Mouse (Mus musculus) ES-E14 (cell line): Measurements from ENCODE around the gene Nkx2-5. TPM values are rescaled to one million over a fixed set of nuclear protein-coding genes. Genes with fewer than 3 reads are reported as not detected.

Experiments
- DNase-seq: peaks from one replicate; pipeline ENCODE4 v3.0.0-alpha.2; 2013; ENCODE audit warnings: low read depth, low spot score
- H3K27ac ChIP-seq: 2 replicates; pipeline ENCODE4 v1.5.1; 2012; ENCODE audit warnings: low read depth, mild to moderate bottlenecking, low read length, moderate library complexity, mixed read lengths; ENCODE audit not compliant: poor library complexity, insufficient read depth, severe bottlenecking
- H3K36me3 ChIP-seq: 2 replicates; pipeline ENCODE4 v1.6.1; 2012; ENCODE audit warnings: mild to moderate bottlenecking, low read length, moderate library complexity, mixed read lengths; ENCODE audit not compliant: control insufficient read depth, poor library complexity, insufficient read depth, severe bottlenecking
- H3K4me1 ChIP-seq, 2 experiments: fragments of 150-350 bp in 1 of 2; sonication (generic) in 1 of 2; 2 replicates each; pipeline ENCODE4 v1.6.1; 2012; ENCODE audit warnings: low read length in 2 of 2, mild to moderate bottlenecking in 1 of 2, mixed read lengths in 1 of 2; ENCODE audit not compliant: control insufficient read depth in 2 of 2, insufficient read depth in 2 of 2, poor library complexity in 1 of 2
- H3K4me3 ChIP-seq, 2 experiments: fragments of 150-350 bp in 1 of 2; sonication (generic) in 1 of 2; 2 replicates each; pipeline ENCODE4 v1.5.1; 2012; ENCODE audit warnings: low read length in 2 of 2, low read depth in 1 of 2, mild to moderate bottlenecking in 1 of 2, mixed read lengths in 1 of 2; ENCODE audit not compliant: insufficient read depth in 1 of 2, poor library complexity in 1 of 2, severe bottlenecking in 1 of 2
- H3K9ac ChIP-seq: 2 replicates; pipeline ENCODE4 v1.6.1; 2012; ENCODE audit warnings: low read depth, mild to moderate bottlenecking, low read length, mixed read lengths; ENCODE audit not compliant: poor library complexity, insufficient read depth, severe bottlenecking
- H3K9me3 ChIP-seq: fragments of 150-350 bp; sonication (generic); 2 replicates; pipeline ENCODE4 v1.6.1; 2012; ENCODE audit warnings: low read depth, mild to moderate bottlenecking, low read length; ENCODE audit not compliant: control insufficient read depth, insufficient read depth
- CHD2 ChIP-seq: IDR thresholded peaks from 2 replicates; pipeline ENCODE4 v1.6.1; 2014; ENCODE audit warnings: mild to moderate bottlenecking, low read depth, low read length, inconsistent platforms
- HCFC1 ChIP-seq: IDR thresholded peaks from 2 replicates; pipeline ENCODE4 v1.6.1; 2012; ENCODE audit warnings: low read length, inconsistent platforms, borderline replicate concordance; ENCODE audit not compliant: insufficient read depth
- MAFK ChIP-seq: IDR thresholded peaks from 2 replicates; pipeline ENCODE4 v1.6.1; 2014; ENCODE audit warnings: mild to moderate bottlenecking, low read depth, low read length, inconsistent platforms; ENCODE audit not compliant: insufficient read depth
- ZC3H11A ChIP-seq: IDR thresholded peaks from 2 replicates; pipeline ENCODE4 v1.6.1; 2012; ENCODE audit warnings: low read depth, mild to moderate bottlenecking, inconsistent platforms, low read length, borderline replicate concordance
- ZNF384 ChIP-seq: IDR thresholded peaks from 2 replicates; pipeline ENCODE4 v1.6.1; 2012; ENCODE audit warnings: low read depth, low read length, inconsistent platforms
- in situ Hi-C, 2 experiments: fragments of 600-800 bp; cut with MboI; formaldehyde crosslinking; loops; one replicate each; pipeline ENCODE4 v1.15.1; 2025; ENCODE audit warnings: low sequenced_read_pairs in 2 of 2, inconsistent platforms in 1 of 2; ENCODE audit not compliant: unreplicated experiment in 2 of 2
- total RNA-seq: library from RNA; depleted of rRNA; stranded (reverse); fragments of 300-350 nt; gene quantifications from 2 replicates; pipeline ENCODE4 v1.2.3, GENCODE M21; 2012

Nkx2-5 gene
- total RNA-seq, 1 experiment = 3.0 TPM

DNA sequence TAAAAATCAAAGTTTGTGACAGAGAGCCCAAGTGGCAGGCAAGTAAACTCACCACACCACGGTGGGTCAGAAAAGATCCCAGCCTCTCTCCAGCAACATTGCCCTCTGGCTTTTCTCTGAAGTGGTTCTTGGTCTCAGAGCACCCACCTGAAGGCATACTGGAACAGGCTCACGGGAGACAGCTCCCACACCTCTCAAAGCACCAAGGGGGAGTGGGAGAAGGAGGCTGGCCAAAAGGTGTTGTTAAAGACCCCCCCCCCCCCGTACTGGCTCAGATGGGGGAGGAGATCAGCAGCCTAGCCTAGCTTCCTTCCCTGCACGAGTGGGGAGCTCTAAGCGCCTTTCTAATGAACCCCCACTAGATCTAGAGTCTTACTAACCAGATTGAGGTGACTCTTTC, 3.0 kb upstream of the Nkx2-5 start:
- no peaks in the 10 kb centered on the region for H3K9me3 ChIP-seq
- DNase-seq = no peak
- H3K9ac ChIP-seq = no peak overlapping the region
- no peak overlapping the region for H3K27ac ChIP-seq
- no peak for TF ChIP-seq ZNF384
- no peak for TF ChIP-seq CHD2
- TF ChIP-seq ZC3H11A = no peak
- no peak for TF ChIP-seq HCFC1
- TF ChIP-seq MAFK = no peak
- no peak overlapping the region for H3K4me3 ChIP-seq
- H3K4me1 ChIP-seq = 0 out of 4 replicates have a peak, but pooled peaks cover 1 to 2% of the 10 kb centered on the region in 2 experiments
- no peaks in the 10 kb centered on the region for H3K36me3 ChIP-seq
- in situ Hi-C loops = no loop called here

DNA sequence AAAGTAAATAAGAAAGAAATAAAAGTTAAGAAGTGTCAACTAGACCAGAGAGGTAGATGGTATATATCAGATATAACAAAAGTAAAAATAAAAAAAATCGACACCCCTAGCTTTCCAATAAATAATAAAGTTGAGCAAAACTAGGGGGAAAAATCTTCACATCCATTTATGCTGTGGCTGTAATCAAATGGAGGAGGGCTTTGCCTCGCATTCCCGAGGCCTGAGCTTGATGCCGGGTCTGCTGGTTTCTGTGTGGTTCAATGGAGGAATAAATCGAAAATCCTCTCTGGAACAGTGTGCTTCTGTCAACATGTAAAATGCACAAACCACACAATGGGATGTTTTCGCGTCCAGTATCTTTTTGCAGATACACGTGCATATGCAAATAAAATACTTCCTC, 1.6 kb upstream of the Nkx2-5 start:
- H3K9ac ChIP-seq = no peak overlapping the region
- no peaks in the 10 kb centered on the region for H3K36me3 ChIP-seq
- no peak overlapping the region for H3K27ac ChIP-seq
- TF ChIP-seq HCFC1 = no peak
- in situ Hi-C loops = no loop called here
- H3K9me3 ChIP-seq = no peaks in the 10 kb centered on the region
- H3K4me3 ChIP-seq = no peak overlapping the region
- no peak for DNase-seq
- H3K4me1 ChIP-seq = 0 out of 4 replicates have a peak, but pooled peaks cover 1 to 2% of the 10 kb centered on the region in 2 experiments

DNA sequence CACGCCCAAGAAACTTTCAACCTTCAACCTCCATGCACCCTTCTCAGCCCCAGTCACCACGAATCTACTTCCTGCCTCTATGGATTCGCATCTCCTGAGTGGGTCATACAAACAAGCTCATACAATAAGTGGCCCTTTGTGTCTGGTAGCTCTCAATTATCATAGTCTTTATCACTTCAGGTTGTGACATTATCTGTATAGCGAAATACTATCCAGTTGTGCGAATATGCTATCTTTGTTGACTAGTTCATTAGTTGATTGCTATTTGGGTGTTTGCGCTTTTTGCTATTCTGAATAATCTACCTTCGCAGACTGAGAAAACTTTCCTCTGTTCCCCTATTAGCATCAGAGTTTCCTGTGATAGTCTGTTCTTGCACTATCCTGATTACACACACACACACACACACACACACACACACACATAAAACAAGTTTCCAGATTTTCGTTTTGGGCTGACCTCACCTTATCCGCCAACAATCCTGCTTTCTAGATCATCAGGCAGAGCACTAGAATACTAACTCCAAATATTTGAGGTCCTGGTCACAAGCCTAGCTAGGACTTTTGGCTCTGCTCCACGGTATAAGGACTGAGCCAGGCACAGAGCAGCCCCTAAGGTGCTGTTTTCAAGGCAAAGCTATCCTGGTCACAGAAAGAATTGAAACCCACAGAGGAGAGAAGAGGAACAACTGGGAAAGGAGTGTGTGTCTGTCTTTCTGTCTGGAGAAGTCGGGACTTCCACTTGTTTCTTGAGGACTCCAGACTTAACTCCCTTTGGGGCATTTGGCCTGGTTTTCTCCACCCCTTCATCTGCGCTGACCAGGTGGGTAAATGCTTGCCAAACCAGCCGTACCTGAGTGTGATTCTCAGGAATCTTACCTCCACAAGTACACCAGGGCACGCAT, 591 bp upstream of the Nkx2-5 start:
- H3K9me3 ChIP-seq = no peaks in the 10 kb centered on the region
- H3K27ac ChIP-seq = no peak overlapping the region
- H3K36me3 ChIP-seq = no peaks in the 10 kb centered on the region
- H3K4me3 ChIP-seq = no peak overlapping the region
- TF ChIP-seq MAFK (no peak), HCFC1 (no peak), ZNF384 (no peak), CHD2 (no peak), ZC3H11A (no peak)
- H3K9ac ChIP-seq = no peak overlapping the region
- DNase-seq = no peak
- in situ Hi-C loops = no loop called here
- peaks cover 0 to 3% of the 10 kb centered on the region in 2 experiments; a peak in 1 of 4 replicates for H3K4me1 ChIP-seq

DNA sequence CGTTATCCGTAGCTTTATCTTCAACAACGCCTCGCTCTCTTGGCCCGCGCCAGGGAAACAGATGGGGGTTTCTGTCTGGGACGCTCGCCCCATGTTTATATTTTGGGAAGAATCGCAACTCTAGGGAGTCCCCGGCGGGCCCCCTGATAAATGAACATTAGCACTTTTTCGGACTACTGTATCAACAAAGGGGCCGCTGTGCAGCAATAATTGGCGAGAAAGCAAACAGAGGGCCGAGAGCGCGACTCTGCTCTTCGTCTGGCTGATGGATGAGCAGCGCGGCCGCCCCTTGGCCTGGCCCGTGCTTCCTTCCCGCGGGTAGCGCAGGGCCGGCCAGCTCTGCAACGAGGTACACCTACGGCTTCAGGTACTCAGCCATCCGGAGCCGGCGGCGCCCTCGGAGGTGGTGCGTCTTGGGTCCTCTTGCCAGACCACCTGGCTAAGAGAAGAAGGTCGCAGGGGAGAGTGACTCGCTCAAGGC, 398 bp downstream of the Nkx2-5 start:
- Histone ChIP-seq H3K4me3 (peak overlapping the region; percentile 13 to 22; a peak in 2 of 4 replicates), H3K27ac (no peak overlapping the region)
- in situ Hi-C loops = no loop called here

More for the DNA sequence above, 398 bp downstream of the Nkx2-5 start:
- TF ChIP-seq ZNF384 (no peak), HCFC1 (no peak), CHD2 (no peak), MAFK (no peak), ZC3H11A (no peak)
- Histone ChIP-seq H3K9ac (no peak overlapping the region), H3K4me1 (peaks cover 0 to 4% of the 10 kb centered on the region in 2 experiments; a peak in 1 of 4 replicates), H3K9me3 (no peaks in the 10 kb centered on the region), H3K36me3 (no peaks in the 10 kb centered on the region)
- DNase-seq = no peak
